Mouse (Mus musculus) testis, adult 2 months (tissue): ENCODE measurements around the gene Pla2g2e.
A peak's percentile ranks its signal among the peaks of the same experiment; 100 is the strongest.

ENCODE experiments used
- CTCF ChIP-seq: fragments of 200-500 bp; IDR thresholded peaks from 2 replicates; pipeline ENCODE4 v1.5.1; 2012; ENCODE audit warnings: low read depth, mild to moderate bottlenecking, inconsistent platforms, low read length, moderate library complexity; ENCODE audit not compliant: control insufficient read depth, insufficient read depth, insufficient replicate concordance
- POLR2A ChIP-seq: fragments of 200-500 bp; IDR thresholded peaks from 2 replicates; pipeline ENCODE4 v1.6.1; 2012; ENCODE audit warnings: low read depth, mild to moderate bottlenecking, inconsistent platforms, low read length, moderate library complexity; ENCODE audit not compliant: control insufficient read depth

DNA sequence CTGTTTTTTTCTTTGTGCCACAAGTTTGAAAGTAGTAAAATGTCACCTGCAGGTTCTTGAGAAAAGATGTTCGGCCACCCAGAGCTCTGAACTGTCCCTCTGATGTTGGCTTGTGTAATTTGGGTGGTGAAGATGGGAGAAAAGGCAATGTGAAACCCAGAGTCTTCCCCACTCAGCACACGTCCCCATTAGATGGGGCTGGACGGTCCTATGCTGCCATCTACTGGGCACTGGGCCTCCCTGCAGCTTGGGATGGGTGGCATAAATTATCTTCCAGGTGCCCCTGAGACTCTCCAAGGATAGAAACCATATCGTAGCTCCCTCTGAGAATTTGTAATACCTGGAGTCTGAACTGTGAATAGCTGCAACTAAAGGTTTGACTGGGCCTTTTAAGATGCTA lies 26.3 kb upstream of the Pla2g2e start:
- TF ChIP-seq CTCF (peak; percentile 93; the same call in 1 of the 2 replicates), POLR2A (no peak)
